Mouse (Mus musculus) adrenal gland (tissue): ENCODE data around the gene Frmd3.
"Not testable (repeated sequence)": the region's sequence is repeated elsewhere in the genome, so short reads cannot be mapped to it uniquely, and the experiment has no call there.

Experiments
- intact Hi-C: fragments of 180-260 bp; cut with DNase I; formaldehyde crosslinking; loops from one replicate; pipeline ENCODE4 v1.15.1; 2025
- long read RNA-seq, 2 experiments: library from polyadenylated mRNA; unstranded; transcript quantifications; one replicate each; pipeline ENCODE4 v2.0.0; 2020; ENCODE audit warnings: borderline replicate concordance in 1 of 2; ENCODE audit not compliant: insufficient replicate concordance in 1 of 2

Frmd3 gene
- long read RNA-seq, experiment 1, partial matches to known transcripts: 0 of 1 reads
- long read RNA-seq, experiment 1, other reads (novel, unspliced or antisense): 1 of 1 reads
- long read RNA-seq, experiment 2, full-length matches to known transcripts: 2 of 2 reads
- long read RNA-seq, experiment 2, partial matches to known transcripts: 0 of 2 reads
- long read RNA-seq, experiment 2, other reads (novel, unspliced or antisense): 0 of 2 reads

DNA sequence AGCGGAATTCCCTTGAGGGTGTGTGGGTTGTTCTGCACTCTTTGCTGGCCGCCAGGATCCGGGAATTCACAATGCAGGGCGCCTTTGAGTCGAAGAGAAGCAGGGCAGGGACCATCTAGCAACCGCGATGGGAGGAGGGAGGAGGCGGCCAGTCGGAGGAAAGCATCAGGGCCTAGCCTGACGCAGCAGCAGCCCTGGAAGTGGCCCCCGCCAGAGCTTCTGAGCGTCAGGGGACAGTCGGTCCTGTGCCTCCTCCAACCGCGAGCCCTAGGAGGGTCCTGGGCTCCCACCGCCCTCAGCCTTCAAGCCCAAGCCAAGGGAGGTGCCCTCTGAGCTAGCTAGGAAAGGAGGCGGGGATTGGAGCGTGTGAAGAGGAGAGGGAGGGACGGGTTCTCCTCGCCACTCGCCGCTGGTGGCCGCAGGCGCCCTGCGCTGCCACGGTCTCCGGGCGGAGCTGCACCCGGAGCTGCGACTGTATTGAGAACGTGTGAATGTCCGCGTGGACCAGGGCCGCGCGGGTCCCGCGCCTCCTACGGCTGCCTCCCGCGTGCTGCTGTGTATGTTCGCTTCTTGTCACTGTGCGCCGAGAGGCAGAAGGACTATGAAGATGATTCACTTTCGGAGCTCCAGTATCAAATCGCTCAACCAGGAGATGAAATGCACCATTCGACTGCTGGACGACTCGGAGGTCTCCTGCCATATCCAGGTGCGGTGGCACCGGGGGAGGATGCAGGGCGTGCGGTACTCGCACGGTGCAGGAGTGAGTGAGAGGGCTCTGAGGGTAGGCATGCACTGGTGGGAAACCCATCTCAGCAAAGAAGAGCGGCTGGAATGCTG lies at the start of gene Frmd3:
Gene Frmd3 (plus strand): TSS at position 232 of the 837 bp plus-strand sequence.
- intact Hi-C loops: no loop called here

DNA sequence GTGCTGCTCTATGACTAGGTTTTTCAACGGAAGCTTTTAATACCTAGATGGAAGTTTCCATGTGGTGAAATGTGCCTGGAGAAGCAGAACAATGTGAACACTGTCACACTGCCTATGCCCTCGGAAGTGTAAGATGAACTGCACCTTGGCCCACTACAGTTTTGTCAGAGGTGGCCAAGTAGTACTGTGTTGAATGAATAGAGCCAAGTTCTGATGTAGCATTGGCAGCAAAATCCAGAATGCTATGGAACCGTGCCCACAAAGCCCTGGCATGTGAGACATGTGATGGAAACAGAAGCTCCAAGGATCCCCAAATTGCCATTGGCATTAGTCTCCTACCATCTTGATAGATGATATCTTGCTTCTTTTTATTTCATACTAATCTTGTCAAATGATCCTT lies 32.8 kb upstream of the Frmd3 start:
- intact Hi-C loops: no loop called here

DNA sequence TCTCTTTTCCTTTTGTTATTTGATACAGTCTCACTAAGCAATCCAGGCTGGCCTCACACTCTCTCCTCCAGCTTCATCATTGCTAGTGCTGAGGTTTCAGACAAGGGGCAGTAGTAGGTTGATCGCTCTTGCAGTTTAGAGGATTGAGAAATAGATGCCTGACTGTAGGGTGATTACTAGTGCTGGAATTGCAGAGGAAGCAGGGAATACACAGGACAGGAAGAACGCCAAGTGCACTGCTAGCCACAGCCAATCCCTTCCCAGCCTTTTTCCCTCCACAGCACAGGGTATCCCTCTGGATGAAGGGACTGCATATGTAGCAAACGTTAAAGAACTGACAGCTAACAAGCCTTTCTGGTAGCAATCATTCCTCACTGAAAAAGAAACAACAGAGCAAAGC lies 965 bp upstream of the Frmd3 start:
- intact Hi-C loops: no loop called here

DNA sequence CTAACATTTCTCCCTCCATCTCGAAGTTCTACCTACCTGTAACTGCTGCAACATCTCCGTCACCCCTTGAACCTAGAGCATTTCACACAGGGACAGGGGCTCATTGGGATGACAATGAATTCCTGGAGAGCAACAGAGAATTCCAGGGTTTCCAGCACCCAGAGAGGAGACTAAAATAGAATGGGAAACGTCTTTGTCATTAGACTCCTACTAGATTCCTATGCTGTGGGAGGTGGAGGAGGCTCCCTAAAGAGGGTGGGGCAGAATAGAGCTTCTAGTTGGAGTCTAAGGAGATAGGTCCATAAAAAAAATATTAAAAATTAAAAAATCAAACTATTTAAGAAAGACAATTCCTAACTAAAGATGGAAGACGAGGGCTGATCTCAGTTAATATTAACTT lies 542 bp upstream of the Frmd3 start:
- intact Hi-C loops: no loop called here

DNA sequence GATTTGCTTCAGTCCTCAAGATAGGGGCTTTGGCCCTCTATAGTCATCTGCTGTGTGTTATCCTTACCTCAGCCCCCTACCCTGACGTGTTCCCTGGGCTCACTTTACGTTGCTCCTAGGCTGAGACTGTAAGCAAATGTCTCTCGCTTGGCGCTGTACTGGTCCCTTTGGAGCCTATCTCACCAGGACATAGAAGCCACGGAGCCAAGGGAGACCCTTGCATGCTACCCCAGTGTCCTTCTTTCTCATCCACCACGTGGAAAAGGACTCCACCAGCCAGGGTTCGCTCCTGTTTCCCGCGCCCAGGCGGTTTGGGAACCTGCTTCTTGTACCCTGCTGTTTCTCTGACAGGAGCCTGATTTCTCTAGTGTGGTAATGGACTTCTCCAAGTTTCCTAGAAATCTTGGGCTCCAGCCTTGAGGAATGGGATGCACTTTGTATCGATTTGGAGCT lies 832 bp downstream of the Frmd3 start:
- intact Hi-C loops: no loop called here

DNA sequence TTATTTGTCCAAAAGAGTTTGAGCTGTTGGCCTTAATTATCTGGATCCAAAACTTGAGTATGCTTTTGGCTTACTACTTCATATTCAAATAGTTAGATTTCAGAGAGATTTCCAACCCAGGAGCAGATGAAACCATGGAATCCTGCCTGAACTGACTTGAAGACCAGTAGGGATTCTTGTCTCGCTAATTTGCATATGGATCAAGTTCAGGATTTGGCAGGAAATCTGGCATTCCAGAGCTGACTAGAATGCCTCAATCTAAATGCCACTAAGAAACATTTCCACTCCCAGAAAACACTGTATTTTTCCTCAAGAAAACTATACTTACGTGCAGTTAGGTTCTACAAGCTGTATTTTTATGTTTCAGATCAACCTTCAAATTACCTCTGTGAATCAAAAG lies 6.8 kb downstream of the Frmd3 start:
- intact Hi-C loops: no loop called here

DNA sequence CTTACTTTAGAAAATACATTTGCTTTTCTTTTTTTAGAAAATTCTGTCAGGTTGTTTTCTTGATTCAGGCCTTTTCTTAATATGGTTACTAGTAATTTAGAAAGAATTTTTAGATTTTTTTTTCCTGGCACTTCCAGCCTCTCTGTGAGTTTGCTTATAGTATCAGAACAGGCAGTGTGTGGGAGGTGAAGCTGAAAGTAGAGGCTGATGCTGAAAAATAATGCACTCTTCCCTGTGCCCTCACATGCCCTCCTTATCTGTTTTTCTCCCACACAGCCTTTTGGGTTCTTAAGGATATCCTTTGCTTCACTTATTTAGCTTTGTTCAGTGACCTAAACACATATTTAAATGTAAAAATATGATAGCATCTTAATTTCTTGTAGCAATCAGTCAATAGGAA lies 30.0 kb downstream of the Frmd3 start:
- intact Hi-C loops: no loop called here

DNA sequence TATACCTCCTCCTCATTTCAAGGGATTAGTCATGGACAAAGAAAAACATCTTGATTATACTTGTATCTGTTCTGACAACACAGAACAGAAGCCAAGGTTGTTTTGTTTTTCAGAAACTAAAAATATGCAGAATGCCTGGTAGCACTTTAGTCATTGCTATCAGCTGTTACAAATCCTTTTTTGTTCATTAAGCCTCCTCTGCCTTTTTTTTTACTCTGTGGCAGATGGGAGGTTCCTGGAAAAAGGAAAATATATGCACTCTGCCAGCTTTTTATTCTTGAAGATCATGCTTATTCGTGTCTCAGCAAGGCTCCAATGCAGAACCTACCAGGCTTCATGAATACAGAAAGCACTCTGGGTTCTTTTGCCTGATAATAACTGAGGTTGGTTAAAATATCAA lies 38.5 kb downstream of the Frmd3 start:
- intact Hi-C loops: no loop called here

DNA sequence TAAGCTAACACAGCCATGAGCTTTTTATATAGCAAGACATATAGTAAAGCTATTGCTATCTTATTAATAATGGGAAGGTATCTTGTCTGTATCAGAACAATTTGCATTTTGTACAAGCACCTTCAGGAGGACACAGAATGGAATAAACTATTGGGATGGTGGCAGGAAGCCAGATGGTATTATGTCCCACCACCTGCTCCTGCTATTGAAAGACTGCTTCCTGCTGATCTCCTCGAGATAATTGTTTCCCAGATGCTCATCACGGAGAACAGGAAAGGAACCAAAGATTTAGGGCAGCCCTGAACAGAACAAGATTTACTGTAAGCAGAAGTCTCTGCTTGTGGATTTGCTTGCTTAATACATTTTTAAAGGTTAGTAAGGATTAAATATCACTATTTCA lies 63.5 kb downstream of the Frmd3 start:
- intact Hi-C loops: no loop called here

DNA sequence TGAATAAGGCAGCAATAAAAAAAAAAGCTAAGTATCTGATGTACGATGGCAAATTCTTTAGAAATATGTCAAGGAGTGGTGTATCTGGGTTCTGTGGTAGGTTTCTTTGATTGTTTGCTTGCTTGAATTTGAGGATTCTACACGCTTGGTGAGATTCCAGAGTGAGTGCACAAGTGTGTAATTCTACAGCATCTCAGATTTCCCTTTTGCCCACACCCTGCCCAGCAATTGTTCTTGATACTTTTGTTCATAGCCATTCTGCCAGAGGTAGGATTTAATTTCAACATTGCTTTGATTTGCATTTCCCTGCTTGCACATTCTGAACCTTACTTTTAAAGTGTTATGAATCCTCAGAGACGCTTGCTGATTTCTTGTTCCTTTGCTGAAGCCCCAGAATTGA lies 97.6 kb downstream of the Frmd3 start:
- intact Hi-C loops: no loop called here

DNA sequence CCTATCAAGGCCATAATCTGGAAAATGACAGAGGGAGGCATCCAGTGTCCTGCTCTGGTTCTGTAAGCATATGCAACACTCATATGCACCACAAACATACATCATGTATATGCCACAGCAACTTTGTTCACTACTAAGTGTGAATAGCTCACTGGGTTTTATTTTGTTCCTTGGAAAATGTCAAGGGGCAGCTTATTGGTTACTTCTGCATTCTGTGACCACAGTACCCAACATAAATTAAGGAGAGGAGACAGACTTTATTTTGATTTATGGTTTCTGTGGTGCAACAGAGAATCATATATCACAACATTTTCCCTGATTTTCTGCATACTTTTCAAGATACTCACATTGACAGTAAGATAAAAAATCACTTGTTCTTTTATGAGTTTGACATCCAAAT lies 178.3 kb downstream of the Frmd3 start:
- intact Hi-C loops: no loop called here

DNA sequence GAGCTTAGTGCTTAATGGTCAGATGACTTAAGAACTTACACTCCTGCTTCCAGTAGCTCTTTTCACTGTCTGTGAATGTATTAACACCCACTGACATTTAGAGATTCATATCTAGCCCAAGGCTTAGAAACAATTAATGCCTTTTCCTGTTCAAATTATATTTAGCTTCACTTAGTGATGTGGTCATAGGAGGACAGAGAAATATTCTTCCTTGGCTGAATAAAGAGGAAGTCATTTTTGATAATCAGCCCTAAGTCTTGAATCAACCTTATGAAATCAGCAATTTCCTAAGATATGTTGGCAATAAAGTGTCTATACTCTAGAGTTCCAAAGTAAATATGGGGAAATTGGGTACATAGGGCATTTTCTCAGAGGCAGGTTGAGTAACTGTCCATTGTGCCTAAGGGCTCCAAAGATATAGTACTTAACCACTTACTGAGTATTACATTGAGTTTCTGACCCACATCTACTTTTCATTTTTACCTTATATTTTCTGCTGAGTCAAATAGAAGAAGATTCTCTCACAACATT lies 188.1 kb downstream of the Frmd3 start:
- intact Hi-C loops: no loop called here

DNA sequence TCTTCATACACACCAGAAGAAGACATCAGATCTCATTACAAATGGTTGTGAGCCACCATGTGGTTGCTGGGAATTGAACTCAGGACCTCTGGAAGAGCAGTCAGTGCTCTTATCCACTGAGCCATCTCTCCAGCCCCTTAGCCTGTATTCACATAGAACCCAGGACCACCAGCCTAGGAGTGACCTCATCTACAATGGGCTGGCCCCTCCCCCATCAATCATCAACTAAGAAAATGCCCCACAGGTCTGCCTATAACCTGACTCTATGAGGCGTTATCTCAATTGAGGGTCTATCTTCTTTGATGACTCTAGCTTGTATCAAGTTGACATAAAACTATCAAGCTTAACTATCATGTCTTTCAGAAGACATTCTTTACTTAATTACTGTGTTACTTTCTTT lies 208.5 kb downstream of the Frmd3 start:
- intact Hi-C loops: not testable (repeated sequence)

DNA sequence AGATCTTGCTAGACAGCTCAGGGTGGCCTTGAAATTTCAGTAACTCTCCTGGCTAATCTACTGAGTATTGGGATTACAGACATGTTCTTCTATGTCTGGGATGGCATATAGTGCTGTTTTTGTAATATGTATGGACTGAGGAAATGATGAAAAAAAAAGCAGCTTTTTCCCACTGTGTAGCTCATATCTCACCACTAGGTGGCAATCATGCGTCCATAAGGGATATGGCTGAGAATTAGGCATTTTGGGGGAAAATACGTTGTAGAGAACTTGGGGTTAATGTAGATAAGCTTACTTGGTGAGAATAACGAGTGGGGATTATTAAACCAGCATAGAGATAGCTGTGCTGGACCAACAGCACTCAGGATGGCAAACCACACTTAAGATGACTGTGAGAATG lies 209.1 kb downstream of the Frmd3 start:
- intact Hi-C loops: no loop called here

DNA sequence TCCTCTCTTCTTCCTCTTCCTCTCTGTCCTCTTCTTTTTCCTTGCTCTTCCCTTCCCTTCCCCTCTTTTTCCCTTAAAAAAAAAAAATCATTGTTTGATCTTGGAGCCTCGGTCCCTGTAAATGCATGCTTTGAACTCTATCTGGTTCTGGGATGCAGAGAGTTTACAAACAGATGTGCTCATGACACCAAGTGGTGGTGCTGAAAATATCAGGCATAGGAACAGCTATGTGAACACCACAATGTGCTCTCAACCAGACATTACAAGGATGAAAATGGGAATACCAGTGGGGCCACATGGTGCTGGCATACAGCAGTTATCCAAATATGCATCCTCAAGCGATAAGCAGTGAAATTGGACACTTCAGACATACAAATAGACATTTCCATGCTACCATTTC lies 211.0 kb downstream of the Frmd3 start:
- intact Hi-C loops: no loop called here

DNA sequence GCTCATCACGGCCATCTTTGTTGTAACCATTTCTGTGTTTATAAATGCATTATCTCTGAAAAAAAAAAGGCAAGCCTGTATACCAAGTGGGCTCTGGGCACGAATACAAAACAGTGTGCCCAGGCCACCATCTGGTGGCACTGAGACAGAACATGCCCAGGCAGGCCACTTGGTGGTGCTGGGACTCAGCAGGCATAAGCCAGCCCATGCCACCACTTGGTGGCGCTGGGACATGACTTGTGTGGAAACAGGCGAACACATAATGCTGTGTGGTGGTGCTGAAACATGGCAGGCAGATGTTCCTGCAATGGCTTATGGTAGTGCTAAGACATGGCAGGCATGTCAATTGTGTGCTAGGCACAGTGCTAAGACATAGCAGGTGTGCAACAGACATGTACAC lies 217.8 kb downstream of the Frmd3 start:
- intact Hi-C loops: no loop called here

DNA sequence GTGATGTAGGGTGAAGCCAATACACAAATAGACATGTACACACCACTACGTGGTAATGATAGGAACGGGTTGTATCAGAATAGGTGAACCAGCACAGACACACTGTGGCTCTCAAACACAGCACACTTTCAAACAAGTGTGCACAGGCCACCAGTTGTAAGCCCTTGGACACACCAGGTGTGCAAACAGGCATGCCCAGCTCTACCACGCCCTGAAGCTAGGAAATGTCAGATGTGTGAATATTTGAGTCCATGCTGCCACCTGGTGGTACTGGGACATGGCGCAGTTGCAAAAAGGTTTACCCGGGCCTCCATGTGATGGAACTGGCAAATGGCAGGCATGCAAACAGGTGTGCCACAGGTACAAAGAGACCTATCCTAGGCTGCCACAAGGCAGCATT lies 218.2 kb downstream of the Frmd3 start:
- intact Hi-C loops: no loop called here

DNA sequence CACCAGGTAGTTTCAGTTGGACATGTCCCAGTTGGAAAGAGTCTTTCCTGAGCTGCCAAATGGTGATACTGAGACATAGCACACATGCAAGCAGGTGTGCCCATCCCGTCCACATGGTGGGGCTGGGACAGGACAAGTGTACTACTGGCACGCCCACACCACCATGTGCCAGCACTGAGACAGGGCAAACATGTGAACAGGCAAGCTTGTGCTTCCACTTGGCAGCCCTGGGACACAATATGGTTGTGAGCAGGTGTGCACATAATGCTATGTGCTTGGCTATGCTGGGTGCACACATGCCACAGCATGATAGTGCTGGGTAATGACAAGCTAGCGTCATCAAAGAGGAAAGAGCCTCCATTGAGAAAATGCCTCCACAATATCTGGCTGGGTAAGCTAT lies 220.3 kb downstream of the Frmd3 start:
- intact Hi-C loops: no loop called here

DNA sequence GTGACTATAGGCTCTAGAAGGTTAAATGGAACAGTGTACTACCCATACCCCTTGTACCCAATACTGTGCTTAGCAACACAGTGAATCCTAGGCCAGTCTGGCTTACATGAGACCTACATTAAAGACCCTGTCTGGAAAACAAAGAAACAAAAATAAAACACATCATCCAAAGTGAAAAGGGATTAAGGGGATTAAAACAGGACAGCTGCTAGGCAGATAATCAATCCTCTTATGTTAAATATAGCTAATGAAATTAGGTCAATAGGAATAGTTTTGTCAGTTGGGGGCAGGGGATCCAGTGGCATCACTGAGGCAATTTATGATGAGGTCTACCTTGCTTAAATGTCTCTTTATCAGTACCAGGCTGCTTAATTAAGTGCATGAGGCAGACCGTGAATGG lies 228.9 kb downstream of the Frmd3 start, which contains the start of gene Kdm4c:
Gene Kdm4c (plus strand): TSS at position 322 of the 400 bp plus-strand sequence.
- intact Hi-C loops: no loop called here
